Mouse (Mus musculus) neural tube, embryonic 14.5 days (tissue): Measurements from ENCODE around the gene Sbds. TPM values are rescaled to one million over a fixed set of nuclear protein-coding genes. Genes with fewer than 3 reads are reported as not detected.
"Not testable (repeated sequence)": the region's sequence is repeated elsewhere in the genome, so short reads cannot be mapped to it uniquely, and the experiment has no call there.

Source experiments
- ATAC-seq: fragments of 200-750 bp; cut with Nextera tagmentation; 2 replicates; pipeline ENCODE4 v1.8.0; 2017; ENCODE audit warnings: low read depth, mild to moderate bottlenecking, moderate TSS enrichment, moderate library complexity
- H3K27ac ChIP-seq: fragments of 300-500 bp; sonication (generic); 2 replicates; pipeline ENCODE4 v1.5.1; 2014; ENCODE audit warnings: low read depth, mild to moderate bottlenecking, control low read depth, low read length, moderate library complexity, mixed read lengths
- H3K27me3 ChIP-seq: fragments of 300-500 bp; sonication (generic); 2 replicates; pipeline ENCODE4 v1.6.1; 2014; ENCODE audit warnings: low read length; ENCODE audit not compliant: control insufficient read depth, insufficient read depth
- H3K36me3 ChIP-seq: fragments of 300-500 bp; sonication (generic); 2 replicates; pipeline ENCODE4 v1.6.1; 2014; ENCODE audit warnings: low read length, mixed read lengths; ENCODE audit not compliant: control insufficient read depth, insufficient read depth
- H3K4me1 ChIP-seq: fragments of 300-500 bp; sonication (generic); 2 replicates; pipeline ENCODE4 v1.6.1; 2014; ENCODE audit warnings: low read length; ENCODE audit not compliant: control insufficient read depth, insufficient read depth
- H3K4me2 ChIP-seq: fragments of 300-500 bp; sonication (generic); 2 replicates; pipeline ENCODE4 v1.6.1; 2014; ENCODE audit warnings: mild to moderate bottlenecking, low read depth, low read length, control low read depth
- H3K4me3 ChIP-seq: fragments of 300-500 bp; sonication (generic); 2 replicates; pipeline ENCODE4 v1.5.1; 2014; ENCODE audit warnings: low read depth, low read length, control low read depth, mixed read lengths
- H3K9ac ChIP-seq: fragments of 300-500 bp; sonication (generic); replicated peaks from 2 replicates; pipeline ENCODE4 v1.6.1; 2014; ENCODE audit warnings: low read depth, mild to moderate bottlenecking, control low read depth, low read length, mixed read lengths
- H3K9me3 ChIP-seq: fragments of 300-500 bp; sonication (generic); 2 replicates; pipeline ENCODE4 v1.6.1; 2016; ENCODE audit warnings: low read length; ENCODE audit not compliant: control insufficient read depth
- WGBS: fragments of 180-500 bp; shearing (Covaris S2); extraction: QIAGEN DNeasy Blood & Tissue Kit; methylation state at CpG from one replicate; pipeline ENCODE4 v1.1.7; 2014; 5-methylcytosine and 5-hydroxymethylcytosine counted together
- polyA plus RNA-seq: library from polyadenylated mRNA; unstranded; fragments of >200 nt; fragmentation: Nextera tagmentation; extraction: Ambion mirVana; gene quantifications from 2 replicates; pipeline ENCODE4 v1.2.1, GENCODE M21; 2014

The Sbds gene
- polyA plus RNA-seq, 1 experiment from 2014 or later = 48.5 TPM

- H3K4me3 ChIP-seq = no peak overlapping the region
- peaks cover 16% of the 10 kb centered on the region; the same call in 1 of the 2 replicates for H3K36me3 ChIP-seq
- H3K27me3 ChIP-seq = no peaks in the 10 kb centered on the region
- H3K9ac ChIP-seq = no peak overlapping the region
- H3K4me1 ChIP-seq = no peaks in the 10 kb centered on the region
- ATAC-seq = no peak
- no peak overlapping the region for H3K4me2 ChIP-seq
- H3K9me3 ChIP-seq = no peaks in the 10 kb centered on the region
- no peak overlapping the region for H3K27ac ChIP-seq
- 91% methylated on average over 7 of the region's 7 CpGs for WGBS
These were observed 11.3 kb upstream of the Sbds start for GRCm38 (mm10) chr5:130266651-130267050.

- H3K9ac ChIP-seq = no peak overlapping the region
- H3K27me3 ChIP-seq = no peaks in the 10 kb centered on the region
- H3K36me3 ChIP-seq = peaks cover 16% of the 10 kb centered on the region; the same call in 1 of the 2 replicates
- H3K4me3 ChIP-seq = no peak overlapping the region
- WGBS = 96% methylated on average over 6 of the region's 6 CpGs
- no peaks in the 10 kb centered on the region for H3K4me1 ChIP-seq
- ATAC-seq = no peak
- no peak overlapping the region for H3K27ac ChIP-seq
- no peak overlapping the region for H3K4me2 ChIP-seq
- no peaks in the 10 kb centered on the region for H3K9me3 ChIP-seq
These were observed 9.2 kb upstream of the Sbds start for GRCm38 (mm10) chr5:130264433-130265005.

GRCm38 (mm10) chr5:130263454-130263853 lies 8.1 kb upstream of the Sbds start:
- Histone ChIP-seq H3K9ac (no peak overlapping the region), H3K27ac (no peak overlapping the region), H3K4me2 (no peak overlapping the region), H3K4me1 (no peaks in the 10 kb centered on the region), H3K27me3 (no peaks in the 10 kb centered on the region), H3K36me3 (peaks cover 16% of the 10 kb centered on the region; the same call in 1 of the 2 replicates), H3K4me3 (no peak overlapping the region), H3K9me3 (no peaks in the 10 kb centered on the region)
- WGBS = 81% methylated on average over 11 of the region's 11 CpGs
- no peak for ATAC-seq

GRCm38 (mm10) chr5:130257303-130257702 lies 2.0 kb upstream of the Sbds start:
- H3K36me3 ChIP-seq = no peaks in the 10 kb centered on the region
- ATAC-seq = no peak
- H3K4me3 ChIP-seq = peak overlapping the region; percentile 63
- H3K27ac ChIP-seq = peak overlapping the region; percentile 48
- H3K9me3 ChIP-seq = no peaks in the 10 kb centered on the region
- peak overlapping the region; percentile 78 for H3K9ac ChIP-seq
- H3K27me3 ChIP-seq = no peaks in the 10 kb centered on the region
- H3K4me2 ChIP-seq = peak overlapping the region; percentile 48
- H3K4me1 ChIP-seq = peaks cover 9% of the 10 kb centered on the region; the same call in 1 of the 2 replicates
- WGBS = 8% methylated on average over 8 of the region's 8 CpGs

- peaks cover 9% of the 10 kb centered on the region; the same call in 1 of the 2 replicates for H3K4me1 ChIP-seq
- under 1% methylated on average over 25 of the region's 25 CpGs for WGBS
- ATAC-seq = peak; percentile 96
- peak overlapping the region; percentile 78 for H3K9ac ChIP-seq
- H3K27me3 ChIP-seq = no peaks in the 10 kb centered on the region
- peak overlapping the region; percentile 48 for H3K27ac ChIP-seq
- no peaks in the 10 kb centered on the region for H3K9me3 ChIP-seq
- H3K4me2 ChIP-seq = peak overlapping the region; percentile 48
- H3K4me3 ChIP-seq = peak overlapping the region; percentile 63
- H3K36me3 ChIP-seq = no peaks in the 10 kb centered on the region
These were observed 1.4 kb upstream of the Sbds start for GRCm38 (mm10) chr5:130256678-130257271.

- Histone ChIP-seq H3K4me2 (peak overlapping the region; percentile 79), H3K4me3 (peak overlapping the region; percentile 76)
- not testable (repeated sequence) for H3K4me1 ChIP-seq, H3K27ac ChIP-seq, H3K27me3 ChIP-seq, H3K36me3 ChIP-seq, H3K9me3 ChIP-seq, H3K9ac ChIP-seq
- ATAC-seq = peak; percentile 2; the same call in 1 of the 2 replicates
- 32% methylated on average over 20 of the region's 20 CpGs for WGBS
These were observed 632 bp upstream of the Sbds start for GRCm38 (mm10) chr5:130255799-130256525.

- no peaks in the 10 kb centered on the region for H3K27me3 ChIP-seq
- 17% methylated on average over 19 of the region's 19 CpGs for WGBS
- H3K4me1 ChIP-seq = peaks cover 9% of the 10 kb centered on the region; the same call in 1 of the 2 replicates
- peak overlapping the region; percentile 76 for H3K4me3 ChIP-seq
- H3K9ac ChIP-seq = peak overlapping the region; percentile 76
- H3K36me3 ChIP-seq = peaks cover 16% of the 10 kb centered on the region
- no peaks in the 10 kb centered on the region for H3K9me3 ChIP-seq
- peak overlapping the region; percentile 79 for H3K4me2 ChIP-seq
- H3K27ac ChIP-seq = peak overlapping the region; percentile 77
- ATAC-seq = no peak
These were observed 940 bp downstream of the Sbds start for GRCm38 (mm10) chr5:130254164-130255016.

GRCm38 (mm10) chr5:130247823-130248222 lies 7.5 kb downstream of the Sbds start:
- no peak for ATAC-seq
- WGBS = 84% methylated on average over 5 of the region's 5 CpGs
- no peak overlapping the region for H3K4me2 ChIP-seq
- no peaks in the 10 kb centered on the region for H3K27me3 ChIP-seq
- no peak overlapping the region for H3K4me3 ChIP-seq
- H3K9me3 ChIP-seq = no peaks in the 10 kb centered on the region
- H3K36me3 ChIP-seq = peaks cover 72% of the 10 kb centered on the region
- H3K9ac ChIP-seq = no peak overlapping the region
- H3K27ac ChIP-seq = no peak overlapping the region
- H3K4me1 ChIP-seq = no peaks in the 10 kb centered on the region
